Mouse (Mus musculus) WW6 (cell line): ENCODE results near the gene 3425401B19Rik.
A peak's percentile ranks its signal among the peaks of the same experiment; 100 is the strongest.

Experiments used
- DNase-seq: peaks from one replicate; pipeline ENCODE4 v3.0.0-alpha.2; 2013; ENCODE audit warnings: low read depth, low spot score

3425401B19Rik gene

DNA sequence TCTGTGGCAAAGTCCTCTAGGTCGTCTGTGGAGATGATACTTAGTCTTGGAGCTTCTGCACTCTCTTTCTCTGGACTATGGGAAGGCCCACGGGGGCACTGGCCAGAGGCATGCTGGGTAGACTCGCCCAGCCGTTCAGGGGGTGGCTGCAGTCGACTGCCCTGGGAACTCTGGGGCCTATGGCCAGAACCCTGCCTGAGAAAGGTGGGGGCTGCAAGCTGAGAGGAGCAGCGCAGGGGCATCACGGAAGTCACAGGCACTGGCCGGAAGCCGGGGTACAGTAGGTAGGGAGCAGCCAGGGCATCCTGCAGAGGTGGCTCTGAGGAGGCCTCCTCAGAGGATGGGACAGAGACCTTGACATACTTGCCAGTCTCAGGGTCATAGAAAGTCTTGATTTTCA is 25.3 kb downstream of the 3425401B19Rik start:
- no peak for DNase-seq

DNA sequence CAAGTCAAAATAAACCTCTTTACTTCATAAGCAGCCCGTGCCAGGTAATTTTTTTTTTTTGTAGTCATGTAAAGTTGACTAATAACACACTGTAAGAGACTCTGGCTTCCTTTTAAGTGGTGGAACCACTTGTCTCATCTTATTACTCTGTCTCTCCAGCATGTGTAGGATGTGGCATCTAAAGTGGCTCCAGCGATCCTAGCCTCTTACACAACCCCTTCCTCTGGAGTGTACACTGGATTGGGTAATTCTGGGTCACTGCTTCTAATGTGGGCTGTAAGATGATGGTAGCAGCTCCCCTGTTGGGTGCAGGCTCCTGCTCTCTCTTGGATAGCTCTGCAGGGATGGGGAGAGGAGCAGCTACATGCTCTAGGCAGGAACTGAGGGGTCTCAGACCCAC is 46.6 kb downstream of the 3425401B19Rik start:
- DNase-seq: no peak

DNA sequence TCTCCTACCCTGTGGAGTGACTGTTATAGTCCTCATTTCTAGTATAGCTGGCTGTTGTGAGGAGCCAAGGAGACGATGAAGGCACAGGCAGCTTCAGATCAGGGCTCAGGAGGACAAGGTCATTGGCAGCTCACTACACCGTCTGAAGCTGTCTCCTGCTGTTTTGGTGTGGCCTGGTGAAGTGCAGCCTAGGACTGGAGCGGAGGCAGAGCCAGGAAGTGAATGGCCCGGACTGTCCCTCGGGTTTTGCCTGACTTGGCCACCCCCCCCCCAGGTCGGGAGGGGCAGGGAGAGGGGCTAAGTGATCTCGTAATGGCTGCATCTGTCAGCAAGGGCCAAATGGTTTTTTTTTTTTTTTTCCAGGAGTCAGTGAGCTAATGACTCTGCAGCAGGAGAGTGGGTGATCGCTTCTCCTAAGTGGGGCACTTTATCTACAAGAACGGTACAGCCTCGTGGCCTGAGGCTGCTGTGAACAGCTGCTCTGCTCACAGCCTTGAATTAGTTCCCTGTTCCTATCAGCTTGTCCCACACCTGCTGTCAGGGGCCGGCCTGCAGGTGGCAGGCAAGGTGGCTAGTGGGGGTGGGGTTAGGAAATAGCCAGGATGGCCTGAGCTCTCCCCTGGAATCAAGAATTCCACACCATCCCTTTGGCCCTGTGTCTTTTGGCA is 50.9 kb downstream of the 3425401B19Rik start:
- no peak for DNase-seq

DNA sequence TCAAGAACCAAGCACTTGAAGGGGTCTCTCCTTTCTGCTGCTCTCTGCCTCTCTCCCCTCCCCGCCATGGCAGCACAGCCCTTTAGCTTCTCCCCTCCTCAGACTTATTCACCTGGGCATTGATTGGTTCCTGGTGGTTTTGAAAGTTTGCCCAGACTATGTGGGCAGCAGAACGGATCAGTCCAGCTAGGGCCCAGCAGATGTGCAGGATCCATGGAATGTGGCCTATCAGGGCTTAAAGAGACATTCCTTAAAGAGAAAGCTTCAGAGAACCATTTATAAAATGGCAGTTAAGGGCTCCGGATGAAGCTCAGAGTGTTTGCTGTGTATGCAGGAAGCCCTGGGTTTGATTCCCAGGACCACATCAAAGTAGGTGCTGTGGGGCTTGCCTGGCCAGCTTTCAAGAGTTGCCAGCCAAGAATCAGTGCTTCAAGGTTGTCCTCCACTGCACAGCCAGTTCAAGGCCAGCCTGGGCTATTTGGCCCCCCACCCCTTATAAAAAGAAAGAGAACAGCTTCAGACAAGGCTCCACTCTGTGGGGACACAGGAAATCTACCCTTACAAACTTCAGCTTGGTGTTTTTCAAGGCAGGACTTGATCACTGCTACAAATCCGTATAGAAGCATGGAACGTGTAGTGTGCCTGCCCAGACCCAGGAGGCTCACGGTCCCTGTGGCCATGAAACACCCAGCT is 52.0 kb downstream of the 3425401B19Rik start:
- DNase-seq: no peak

DNA sequence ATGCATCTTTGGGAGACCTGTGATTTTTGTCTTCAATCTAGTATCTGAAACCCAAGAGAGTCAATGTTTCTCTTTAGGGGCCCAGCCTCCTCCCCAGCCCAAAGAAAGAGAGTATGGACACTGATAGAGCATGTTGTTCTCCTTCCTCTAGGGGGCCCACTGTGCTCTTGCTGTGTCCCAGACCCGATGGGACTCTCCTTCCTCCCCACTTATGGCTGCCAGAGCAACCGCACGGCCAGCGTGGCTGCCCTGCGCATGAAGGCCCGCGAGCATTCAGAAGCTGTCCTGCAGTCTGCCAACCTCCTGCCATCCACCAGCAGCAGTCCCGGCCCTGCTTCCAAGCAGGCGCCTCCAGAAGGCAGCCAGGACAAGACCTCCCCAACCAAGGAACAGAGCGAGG is 56.5 kb downstream of the 3425401B19Rik start:
- peak; percentile 20 for DNase-seq

DNA sequence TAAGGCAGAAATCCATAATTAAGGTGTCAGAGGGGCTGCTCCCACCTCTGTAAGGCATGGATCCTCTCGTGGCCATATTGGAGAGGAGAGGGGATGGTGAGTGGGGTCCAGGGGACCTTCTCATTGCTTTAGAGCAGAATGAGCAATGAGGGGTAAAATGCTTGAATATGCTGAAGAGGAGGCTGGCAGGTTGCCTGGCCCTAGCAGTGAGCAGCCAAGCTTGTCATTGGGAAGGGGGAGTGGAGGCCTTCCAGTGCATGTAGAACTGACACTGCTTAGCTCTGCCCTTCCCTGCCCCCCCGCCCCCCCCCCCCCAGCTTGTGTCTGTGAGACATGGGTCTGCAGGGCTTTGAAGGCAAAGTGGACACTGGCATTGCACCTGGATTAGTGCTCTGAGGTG is 57.8 kb downstream of the 3425401B19Rik start:
- no peak for DNase-seq

DNA sequence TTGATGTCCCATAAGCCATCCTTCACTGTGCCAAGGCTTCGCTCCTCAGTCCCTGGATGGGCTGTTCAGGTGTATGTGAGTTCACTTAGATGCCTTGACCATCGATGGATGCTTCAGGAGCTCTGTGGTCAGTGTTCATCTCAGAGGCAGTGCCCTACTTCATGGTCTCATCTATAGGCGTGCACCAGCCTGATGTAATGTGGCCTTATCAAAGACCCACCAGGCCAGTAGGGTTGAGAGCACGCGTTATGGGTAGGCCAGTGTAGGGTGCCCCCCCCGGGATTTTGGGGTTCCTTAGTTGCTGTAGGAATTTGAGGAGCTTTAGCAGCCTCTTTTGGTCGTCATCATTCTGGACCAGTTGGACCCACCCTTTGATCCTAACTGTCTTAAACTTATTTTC is 60.3 kb downstream of the 3425401B19Rik start:
- no peak for DNase-seq

DNA sequence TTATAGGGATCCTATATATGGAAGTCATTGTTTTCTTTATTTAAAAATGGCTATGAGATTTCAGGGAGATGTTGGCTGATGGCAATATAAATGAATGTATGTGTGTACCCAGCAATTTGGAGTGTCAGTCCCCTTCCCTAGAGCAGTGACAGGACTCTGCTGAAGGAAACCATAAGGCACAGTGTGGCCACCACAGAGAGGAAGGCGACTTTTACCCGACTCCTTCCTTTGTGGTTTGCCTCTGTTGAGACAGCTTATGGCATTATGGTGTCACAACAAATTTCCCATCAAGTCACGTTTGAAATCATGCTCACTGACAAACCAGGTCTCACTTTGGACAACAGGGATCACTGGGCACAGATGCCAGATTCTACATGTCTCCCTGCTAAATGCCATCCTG is 60.8 kb downstream of the 3425401B19Rik start:
- no peak for DNase-seq

DNA sequence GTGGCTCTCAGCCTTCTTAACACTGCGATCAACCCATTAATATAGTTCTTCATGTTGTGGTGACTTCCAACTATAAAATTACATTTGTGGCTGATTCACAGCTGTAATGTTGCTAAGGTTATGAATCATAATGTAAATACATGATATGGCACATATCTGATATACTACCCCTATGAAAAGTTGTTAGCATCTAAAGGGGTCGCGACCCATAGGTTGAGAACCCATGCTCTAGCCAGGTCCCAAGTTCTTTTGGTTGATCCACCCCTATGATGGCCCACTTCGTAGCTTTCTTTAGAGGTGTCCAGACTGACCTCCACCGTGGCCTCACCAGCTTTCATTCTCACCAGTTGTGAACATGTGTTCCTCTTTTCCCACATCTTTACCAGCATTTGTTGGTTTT is 67.8 kb downstream of the 3425401B19Rik start:
- DNase-seq: no peak

DNA sequence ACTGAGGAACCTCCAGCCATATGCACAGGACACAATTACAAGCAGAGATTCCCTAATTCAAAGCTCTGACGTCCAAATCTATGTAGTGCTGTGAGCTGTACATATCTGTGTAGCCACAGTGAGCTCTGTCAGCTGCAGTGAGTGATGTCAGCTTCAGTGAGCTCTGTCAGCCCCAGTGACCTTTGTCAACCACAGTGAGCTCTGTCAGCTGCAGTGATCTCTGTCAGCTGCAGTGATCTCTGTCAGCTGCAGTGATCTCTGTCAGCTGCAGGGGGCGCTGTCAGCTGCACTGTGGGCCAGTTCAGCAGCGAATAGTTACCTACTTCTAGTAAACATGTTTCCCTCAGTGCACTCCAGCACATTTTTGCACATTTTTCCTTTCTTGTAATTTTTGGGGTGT is 75.7 kb downstream of the 3425401B19Rik start:
- DNase-seq: no peak
